Mouse (Mus musculus) CD4-positive, CD25-positive, alpha-beta regulatory T cell, adult 2 months (primary cell): ENCODE results near the gene 4931440F15Rik.
A peak's percentile ranks its signal among the peaks of the same experiment; 100 is the strongest.

Experiments
- DNase-seq: peaks from one replicate; pipeline ENCODE4 v3.0.0-alpha.2; 2012; ENCODE audit warnings: low read depth, low spot score

The 4931440F15Rik gene

GRCm38 (mm10) chr11:29801432-29802427 lies 23.7 kb downstream of the 4931440F15Rik start:
- no peak for DNase-seq

DNA sequence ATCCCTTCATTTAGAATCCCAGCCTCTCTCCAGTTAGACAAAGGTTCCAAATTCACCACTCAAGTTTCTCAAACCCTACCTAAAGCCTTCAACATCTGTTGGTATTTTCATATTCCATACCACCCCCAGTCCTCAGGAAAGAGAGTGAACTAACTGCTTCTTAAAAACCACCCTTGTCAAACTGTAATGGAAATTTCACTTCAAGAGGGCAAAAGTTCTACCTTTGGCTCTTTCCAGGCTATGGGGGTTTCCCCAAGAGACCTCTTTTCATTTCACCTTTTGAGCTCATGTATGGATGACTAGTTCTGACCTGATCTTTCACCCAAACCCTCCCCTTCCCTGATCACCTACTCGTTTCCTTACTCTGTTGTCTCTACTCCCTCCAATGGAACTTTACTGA lies 25.6 kb downstream of the 4931440F15Rik start:
- peak; percentile 18 for DNase-seq

- DNase-seq = no peak
Observed at GRCm38 (mm10) chr11:29795106-29795505, 30.4 kb downstream of the 4931440F15Rik start.

DNA sequence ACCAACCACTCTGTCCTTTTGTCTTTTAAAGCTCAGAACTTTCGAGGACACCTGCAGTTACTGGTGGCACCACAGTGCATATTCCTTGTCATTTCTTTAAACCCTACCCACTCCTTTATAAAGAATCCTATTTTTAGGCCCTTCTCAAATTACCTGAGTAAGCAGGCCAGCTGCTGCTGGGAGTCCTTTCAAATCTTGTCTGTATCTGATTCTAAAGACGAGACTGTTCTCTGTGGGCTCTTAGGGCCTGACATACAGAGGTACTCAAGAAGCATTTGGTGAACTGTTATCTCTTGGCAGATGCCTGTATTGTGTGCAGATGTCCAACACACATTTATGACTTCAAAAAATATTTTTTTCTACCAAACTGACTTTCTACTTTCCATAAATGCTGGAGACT lies 31.0 kb downstream of the 4931440F15Rik start:
- DNase-seq = no peak

GRCm38 (mm10) chr11:29790796-29791195 lies 34.7 kb downstream of the 4931440F15Rik start:
- no peak for DNase-seq

DNA sequence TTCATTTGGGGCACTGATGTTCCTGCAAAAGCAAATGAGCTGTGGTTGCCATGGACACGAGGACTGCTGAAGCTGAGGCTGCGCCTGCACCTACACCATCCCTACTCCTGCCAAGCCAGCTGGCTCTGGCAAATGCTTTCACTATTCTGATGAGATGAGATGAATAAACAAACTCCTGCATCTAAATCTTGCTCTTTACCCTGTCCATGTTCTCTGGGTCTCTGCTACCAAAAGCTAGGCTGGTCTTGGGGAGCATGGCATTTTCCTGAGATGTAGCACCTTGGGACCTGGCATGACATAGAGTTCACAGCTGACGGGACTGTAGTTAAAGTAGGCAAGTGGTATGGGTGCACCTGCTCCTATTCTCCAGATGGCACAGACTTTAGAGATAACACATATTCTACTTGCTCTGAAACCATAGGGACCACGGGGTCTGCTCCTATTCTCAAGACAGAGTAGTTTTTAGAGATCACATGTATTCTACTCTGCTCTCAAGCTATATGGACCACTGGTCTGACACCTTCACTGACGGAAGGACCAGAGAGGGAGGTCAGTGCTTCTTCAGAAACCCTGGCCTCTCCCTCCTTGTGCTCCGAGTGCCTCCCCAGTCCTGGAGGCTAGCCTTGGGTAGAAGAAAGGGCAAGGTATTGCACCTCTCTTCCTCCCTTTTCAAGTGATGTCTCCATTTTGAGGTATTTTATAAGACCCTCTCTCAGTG lies 36.4 kb downstream of the 4931440F15Rik start:
- no peak for DNase-seq

GRCm38 (mm10) chr11:29788499-29788898 lies 37.0 kb downstream of the 4931440F15Rik start:
- no peak for DNase-seq

- no peak for DNase-seq
Observed at GRCm38 (mm10) chr11:29787473-29787872, 38.0 kb downstream of the 4931440F15Rik start.

GRCm38 (mm10) chr11:29786583-29787219 lies 38.8 kb downstream of the 4931440F15Rik start:
- DNase-seq = no peak

DNA sequence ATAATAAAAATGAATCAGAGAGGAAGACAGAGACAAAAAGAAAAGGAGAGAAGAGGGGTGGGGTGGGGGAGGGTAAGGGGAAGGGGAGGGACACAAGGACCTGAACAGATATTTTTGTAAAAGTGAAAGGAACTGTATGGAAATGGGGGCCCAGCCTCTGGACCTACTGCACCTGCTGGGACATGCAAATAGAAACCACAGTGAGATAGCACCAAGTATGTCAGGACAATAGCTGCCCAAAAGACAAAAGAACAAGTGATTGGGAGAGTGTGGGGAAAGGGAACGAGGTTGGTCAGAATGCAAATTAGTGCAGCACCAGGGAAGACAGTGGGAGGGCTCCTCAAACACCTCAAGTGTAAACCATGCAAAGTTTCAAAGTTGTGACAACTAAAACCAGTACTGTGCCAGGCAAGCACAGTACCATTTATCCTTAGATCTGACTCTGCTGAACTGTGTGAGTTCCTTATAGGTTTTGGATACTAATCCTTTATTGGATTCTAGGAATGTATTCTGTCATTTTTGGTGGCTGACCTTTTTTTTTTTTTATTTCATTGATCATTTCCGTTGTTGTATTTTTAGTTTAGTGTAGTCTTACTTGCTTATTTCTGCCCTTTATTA lies 46.0 kb downstream of the 4931440F15Rik start:
- no peak for DNase-seq

- DNase-seq = no peak
Observed at GRCm38 (mm10) chr11:29778936-29779335, 46.5 kb downstream of the 4931440F15Rik start.

GRCm38 (mm10) chr11:29777964-29778363 lies 47.5 kb downstream of the 4931440F15Rik start:
- DNase-seq = no peak

DNA sequence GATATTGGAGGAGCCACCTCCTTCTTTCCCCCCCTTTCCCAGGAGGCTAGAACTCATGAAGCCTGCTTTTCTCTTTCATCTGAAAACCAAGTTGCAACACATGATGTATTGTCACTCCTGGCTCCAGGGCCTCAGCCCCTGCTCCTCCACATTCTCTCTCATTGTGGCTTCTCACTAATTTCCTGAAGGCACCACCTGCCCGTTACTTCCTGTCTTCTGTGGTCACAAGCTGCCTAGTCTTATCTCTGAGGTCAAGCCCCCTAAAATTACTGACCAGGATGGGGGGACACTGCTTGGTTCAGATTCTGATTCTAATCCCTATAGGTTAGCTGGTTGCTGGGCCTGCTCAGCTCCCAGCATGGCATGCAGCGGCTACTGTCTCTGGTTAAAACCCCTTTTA lies 50.7 kb downstream of the 4931440F15Rik start:
- DNase-seq = no peak

DNA sequence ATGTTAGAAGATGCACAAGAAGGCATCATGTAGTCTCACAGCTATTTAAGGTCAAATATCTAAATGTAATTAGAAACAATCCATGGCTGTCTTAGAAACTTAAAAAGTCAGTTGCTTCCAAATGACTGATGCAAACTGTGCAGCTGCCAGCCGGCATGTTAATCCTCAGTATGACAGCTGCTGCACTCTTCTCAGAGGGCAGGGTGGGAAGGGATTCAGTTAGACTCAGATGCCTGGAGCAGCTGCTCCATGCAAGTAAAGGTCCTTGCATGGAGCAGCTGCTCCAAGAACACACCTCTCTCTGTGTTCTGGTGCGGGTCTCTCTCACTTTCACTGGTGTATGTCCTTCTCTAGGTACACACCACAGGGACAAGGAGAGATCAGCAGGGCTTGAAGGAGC lies 51.2 kb downstream of the 4931440F15Rik start:
- DNase-seq = no peak
